ENCODE assay signal across 9 mouse cellular contexts in the genomic region with DNA sequence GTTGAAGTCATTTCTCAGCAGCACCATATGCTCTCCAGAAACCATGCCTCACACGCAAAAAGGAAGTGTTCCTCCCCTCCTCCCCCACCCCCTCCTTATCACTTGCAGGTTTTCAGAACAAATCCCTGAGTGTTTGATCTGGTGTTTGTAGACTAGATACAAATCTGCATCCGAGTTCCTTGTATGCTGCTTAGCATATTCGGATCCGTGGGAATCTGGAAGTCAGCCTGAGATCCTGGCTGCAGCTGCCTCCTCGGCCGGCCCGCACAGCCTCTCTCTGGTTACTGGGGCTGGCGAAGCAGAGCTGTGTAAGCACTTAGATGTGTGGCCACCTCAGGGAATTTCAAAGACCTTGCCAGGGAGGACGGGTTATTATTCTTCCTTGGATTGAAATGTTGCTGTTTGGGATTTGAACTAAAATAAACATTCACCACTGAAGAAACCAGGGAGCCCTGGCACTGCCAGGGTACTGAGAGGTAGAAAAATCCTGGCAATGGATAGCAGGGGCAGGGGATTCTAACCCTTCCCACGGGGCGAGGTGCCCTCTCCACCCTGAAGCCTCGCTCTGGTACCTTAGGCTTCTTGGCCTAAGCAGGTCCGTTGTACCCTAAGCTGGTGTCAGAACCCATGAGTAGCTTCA.
A peak's percentile ranks its signal among the peaks of the same experiment; 100 is the strongest.
DNase-seq lines count a peak whose midpoint lies in the region; ATAC-seq and TF ChIP-seq lines count a peak whose summit lies in the region.
"Had no signal": no experiment of that assay in that cellular context is flagged by ENCODE, and none has a peak within 500 bp of the region (broad histone marks: within the 10 kb centered on the region; RNA-seq: fewer than 3 reads in every experiment).

No protein-coding gene starts in this region.

- TF ChIP-seq CTCF in intestine, postnatal 0 days (IDR thresholded peaks at IDR 0.05; ENCODE audit: low read depth) = no peak
- no peak for TF ChIP-seq CTCF in kidney, postnatal 0 days (IDR thresholded peaks at IDR 0.05; ENCODE audit: low read depth)
- TF ChIP-seq CTCF in lung, embryonic 14.5 days (IDR thresholded peaks at IDR 0.05; ENCODE audit: low read depth) = no peak

- H3K36me3 ChIP-seq in intestine, embryonic 15.5 days = no peaks in the 10 kb centered on the region
- 0 out of 2 replicates have a peak, but pooled peaks cover 4% of the 10 kb centered on the region for H3K36me3 ChIP-seq in intestine, postnatal 0 days (ENCODE audit: control insufficient read depth, insufficient read depth)
- H3K36me3 ChIP-seq in embryonic facial prominence, embryonic 14.5 days (ENCODE audit: control insufficient read depth, insufficient read depth, low read length) = no peaks in the 10 kb centered on the region
- no peaks in the 10 kb centered on the region for H3K36me3 ChIP-seq in heart, embryonic 10.5 days
- 0 out of 2 replicates have a peak, but pooled peaks cover 3% of the 10 kb centered on the region for H3K36me3 ChIP-seq in kidney, postnatal 0 days (ENCODE audit: insufficient read depth, low read length)
- no peaks in the 10 kb centered on the region for H3K36me3 ChIP-seq in lung, embryonic 14.5 days (ENCODE audit: insufficient read depth)

- no peak overlapping the region for H3K4me3 ChIP-seq in intestine, embryonic 15.5 days (replicated peaks)
- H3K4me3 ChIP-seq in intestine, postnatal 0 days (ENCODE audit: low read depth, low read length) = no peak overlapping the region
- H3K4me3 ChIP-seq in embryonic facial prominence, embryonic 14.5 days (ENCODE audit: low read depth, low read length) = no peak overlapping the region
- H3K4me3 ChIP-seq in heart, embryonic 10.5 days = no peak overlapping the region
- no peak overlapping the region for H3K4me3 ChIP-seq in kidney, postnatal 0 days (replicated peaks; ENCODE audit: low read depth, low read length)
- H3K4me3 ChIP-seq in lung, embryonic 14.5 days (ENCODE audit: low read depth, low read length) = no peak overlapping the region

- H3K27me3 ChIP-seq in intestine, embryonic 15.5 days (replicated peaks) = no peaks in the 10 kb centered on the region
- no peaks in the 10 kb centered on the region for H3K27me3 ChIP-seq in intestine, postnatal 0 days (replicated peaks; ENCODE audit: control insufficient read depth, insufficient read depth, low read length)
- H3K27me3 ChIP-seq in embryonic facial prominence, embryonic 14.5 days (replicated peaks; ENCODE audit: control insufficient read depth, insufficient read depth, low read length) = no peaks in the 10 kb centered on the region
- no peaks in the 10 kb centered on the region for H3K27me3 ChIP-seq in heart, embryonic 10.5 days (ENCODE audit: insufficient read depth, poor library complexity, severe bottlenecking)
- no peaks in the 10 kb centered on the region for H3K27me3 ChIP-seq in kidney, postnatal 0 days (ENCODE audit: insufficient read depth, low read length)
- no peaks in the 10 kb centered on the region for H3K27me3 ChIP-seq in lung, embryonic 14.5 days (ENCODE audit: insufficient read depth, low read length)
- H3K27me3 ChIP-seq: CH12.LX had no signal

- H3K4me1 ChIP-seq in intestine, embryonic 15.5 days (replicated peaks) = peaks cover 15% of the 10 kb centered on the region
- no peaks in the 10 kb centered on the region for H3K4me1 ChIP-seq in intestine, postnatal 0 days (replicated peaks; ENCODE audit: control insufficient read depth, insufficient read depth, low read length)
- peaks cover 47% of the 10 kb centered on the region for H3K4me1 ChIP-seq in embryonic facial prominence, embryonic 14.5 days (ENCODE audit: control insufficient read depth, insufficient read depth, low read length)
- H3K4me1 ChIP-seq in heart, embryonic 10.5 days = peaks cover 38% of the 10 kb centered on the region
- peaks cover 21% of the 10 kb centered on the region for H3K4me1 ChIP-seq in kidney, postnatal 0 days (replicated peaks; ENCODE audit: insufficient read depth, low read length)
- H3K4me1 ChIP-seq in lung, embryonic 14.5 days (ENCODE audit: insufficient read depth) = peaks cover 28% of the 10 kb centered on the region

- DNase-seq in embryonic facial prominence, embryonic 14.5 days (ENCODE audit: low spot score) = peak; percentile 90
- peak; percentile 74 for DNase-seq in heart, embryonic 10.5 days (ENCODE audit: low spot score)
- peak; percentile 72 for DNase-seq in kidney, postnatal 0 days (ENCODE audit: low spot score)
- peak; percentile 76 for DNase-seq in lung, embryonic 14.5 days
- peak; percentile 86 to 90 for DNase-seq in right cerebral cortex, postnatal 10 days (ENCODE audit: low spot score in 2 of 2)
- no peak for DNase-seq in spleen, adult 18-20 months

- no peaks in the 10 kb centered on the region for H3K9me3 ChIP-seq in intestine, embryonic 15.5 days
- no peaks in the 10 kb centered on the region for H3K9me3 ChIP-seq in intestine, postnatal 0 days (ENCODE audit: control insufficient read depth)
- H3K9me3 ChIP-seq in embryonic facial prominence, embryonic 14.5 days (ENCODE audit: control insufficient read depth, low read length) = no peaks in the 10 kb centered on the region
- H3K9me3 ChIP-seq in heart, embryonic 10.5 days = no peaks in the 10 kb centered on the region
- no peaks in the 10 kb centered on the region for H3K9me3 ChIP-seq in kidney, postnatal 0 days (replicated peaks; ENCODE audit: low read length)
- no peaks in the 10 kb centered on the region for H3K9me3 ChIP-seq in lung, embryonic 14.5 days (ENCODE audit: low read depth, low read length)

- WGBS in intestine, embryonic 15.5 days = 21% methylated on average over 13 of the region's 13 CpGs
- 25% methylated on average over 13 of the region's 13 CpGs for WGBS in intestine, postnatal 0 days
- 12% methylated on average over 13 of the region's 13 CpGs for WGBS in embryonic facial prominence, embryonic 14.5 days
- WGBS in heart, embryonic 10.5 days = 15% methylated on average over 13 of the region's 13 CpGs
- 19% methylated on average over 13 of the region's 13 CpGs for WGBS in kidney, postnatal 0 days
- 15% methylated on average over 13 of the region's 13 CpGs for WGBS in lung, embryonic 14.5 days

- peak; percentile 77 for ATAC-seq in intestine, embryonic 15.5 days
- ATAC-seq in intestine, postnatal 0 days = no peak
- ATAC-seq in embryonic facial prominence, embryonic 14.5 days (ENCODE audit: low read depth) = peak; percentile 88
- peak; percentile 77; the same call in 1 of the 2 replicates for ATAC-seq in kidney, postnatal 0 days (replicated peaks; ENCODE audit: low FRiP score, low read depth)
- ATAC-seq in lung, embryonic 14.5 days (ENCODE audit: insufficient read depth) = peak; percentile 65; the same call in 1 of the 2 replicates

- H3K4me2 ChIP-seq in intestine, embryonic 15.5 days (replicated peaks) = no peak overlapping the region
- H3K4me2 ChIP-seq in intestine, postnatal 0 days (replicated peaks; ENCODE audit: low read depth) = no peak overlapping the region
- H3K4me2 ChIP-seq in embryonic facial prominence, embryonic 14.5 days (ENCODE audit: low read depth, low read length) = peak overlapping the region; percentile 28; the same call in 1 of the 2 replicates
- no peak overlapping the region for H3K4me2 ChIP-seq in kidney, postnatal 0 days (ENCODE audit: low read length)
- H3K4me2 ChIP-seq in lung, embryonic 14.5 days = peak overlapping the region; percentile 1; the same call in 1 of the 2 replicates

- no peak overlapping the region for H3K9ac ChIP-seq in intestine, embryonic 15.5 days
- H3K9ac ChIP-seq in intestine, postnatal 0 days (ENCODE audit: low read depth, low read length) = no peak overlapping the region
- peak overlapping the region; percentile 3; the same call in 1 of the 2 replicates for H3K9ac ChIP-seq in embryonic facial prominence, embryonic 14.5 days (ENCODE audit: low read depth, low read length)
- H3K9ac ChIP-seq in kidney, postnatal 0 days (ENCODE audit: low read depth, low read length) = 0 out of 2 replicates have a peak overlapping the region, but pooled peaks have one; percentile 23
- H3K9ac ChIP-seq in lung, embryonic 14.5 days = no peak overlapping the region

- H3K27ac ChIP-seq in intestine, embryonic 15.5 days = no peak overlapping the region
- H3K27ac ChIP-seq in intestine, postnatal 0 days (ENCODE audit: low read depth, low read length) = no peak overlapping the region
- peak overlapping the region; percentile 68 for H3K27ac ChIP-seq in embryonic facial prominence, embryonic 14.5 days (replicated peaks; ENCODE audit: low read depth, low read length)
- H3K27ac ChIP-seq in heart, embryonic 10.5 days = peak overlapping the region; percentile 11; the same call in 1 of the 2 replicates
- peak overlapping the region; percentile 42 for H3K27ac ChIP-seq in kidney, postnatal 0 days
- peak overlapping the region; percentile 36; the same call in 1 of the 2 replicates for H3K27ac ChIP-seq in lung, embryonic 14.5 days (ENCODE audit: low read depth)

Comparison
In these comparisons a context has a peak if more than half of its experiments do, and no peak if none do; other contexts are left out.
1. H3K27ac ChIP-seq: peak in embryonic facial prominence, embryonic 14.5 days (single experiment), heart, embryonic 10.5 days (single experiment), kidney, postnatal 0 days (single experiment) and lung, embryonic 14.5 days (single experiment); none in intestine, embryonic 15.5 days (single experiment) and intestine, postnatal 0 days (single experiment).
2. H3K4me2 ChIP-seq: peak in embryonic facial prominence, embryonic 14.5 days (single experiment) and lung, embryonic 14.5 days (single experiment); none in intestine, embryonic 15.5 days (single experiment), intestine, postnatal 0 days (single experiment) and kidney, postnatal 0 days (single experiment).
3. H3K9ac ChIP-seq: peak in embryonic facial prominence, embryonic 14.5 days (single experiment) and kidney, postnatal 0 days (single experiment); none in intestine, embryonic 15.5 days (single experiment), intestine, postnatal 0 days (single experiment) and lung, embryonic 14.5 days (single experiment).
4. DNase-seq: peak in embryonic facial prominence, embryonic 14.5 days (single experiment), heart, embryonic 10.5 days (single experiment), kidney, postnatal 0 days (single experiment), lung, embryonic 14.5 days (single experiment) and right cerebral cortex, postnatal 10 days (2 of 2); none in spleen, adult 18-20 months (0 of 2).